Mouse (Mus musculus) Patski (cell line): ENCODE measurements around the gene 1700023F06Rik. TPM values are rescaled to one million over a fixed set of nuclear protein-coding genes. Genes with fewer than 3 reads are reported as not detected.
A peak's percentile ranks its signal among the peaks of the same experiment; 100 is the strongest.

Experiments used
- ATAC-seq: fragments of 100-300 bp; one replicate; pipeline ENCODE4 v1.8.0; 2021
- CTCF ChIA-PET: fragments of 350-600 bp; sonication (Branson Sonifier 250); formaldehyde crosslinking; loops from one replicate; lab custom pipeline; 2022; ENCODE audit warnings: inconsistent platforms; lab: Charles Lee
- POLR2A ChIA-PET: fragments of 350-600 bp; sonication (Branson Sonifier 250); formaldehyde crosslinking; loops from one replicate; lab custom pipeline; 2022; ENCODE audit warnings: antibody characterized with exemption, inconsistent platforms; lab: Charles Lee
- DNase-seq: peaks from one replicate; pipeline ENCODE4 v3.0.0-alpha.2; 2011; ENCODE audit warnings: low read depth, low spot score
- H3K27me3 ChIP-seq: fragments of 371-371 bp; one replicate; pipeline ENCODE4 v1.5.1; 2021
- CTCF ChIP-seq: fragments of 100-300 bp; IDR thresholded peaks from one replicate; pipeline ENCODE4 v1.5.1; 2021
- in situ Hi-C: fragments of 300-500 bp; cut with MboI; formaldehyde crosslinking; loops from 3 replicates; pipeline ENCODE4 v1.11.1; 2018; ENCODE audit warnings: low pct_unique_long_range_greater_than_20kb, mixed read lengths
- polyA plus RNA-seq: library from polyadenylated mRNA; unstranded; gene quantifications from one replicate; pipeline ENCODE4 v1.2.3, GENCODE M21; 2021

1700023F06Rik gene
- polyA plus RNA-seq, 1 experiment from 2014 or later, result 0.17 TPM

DNA sequence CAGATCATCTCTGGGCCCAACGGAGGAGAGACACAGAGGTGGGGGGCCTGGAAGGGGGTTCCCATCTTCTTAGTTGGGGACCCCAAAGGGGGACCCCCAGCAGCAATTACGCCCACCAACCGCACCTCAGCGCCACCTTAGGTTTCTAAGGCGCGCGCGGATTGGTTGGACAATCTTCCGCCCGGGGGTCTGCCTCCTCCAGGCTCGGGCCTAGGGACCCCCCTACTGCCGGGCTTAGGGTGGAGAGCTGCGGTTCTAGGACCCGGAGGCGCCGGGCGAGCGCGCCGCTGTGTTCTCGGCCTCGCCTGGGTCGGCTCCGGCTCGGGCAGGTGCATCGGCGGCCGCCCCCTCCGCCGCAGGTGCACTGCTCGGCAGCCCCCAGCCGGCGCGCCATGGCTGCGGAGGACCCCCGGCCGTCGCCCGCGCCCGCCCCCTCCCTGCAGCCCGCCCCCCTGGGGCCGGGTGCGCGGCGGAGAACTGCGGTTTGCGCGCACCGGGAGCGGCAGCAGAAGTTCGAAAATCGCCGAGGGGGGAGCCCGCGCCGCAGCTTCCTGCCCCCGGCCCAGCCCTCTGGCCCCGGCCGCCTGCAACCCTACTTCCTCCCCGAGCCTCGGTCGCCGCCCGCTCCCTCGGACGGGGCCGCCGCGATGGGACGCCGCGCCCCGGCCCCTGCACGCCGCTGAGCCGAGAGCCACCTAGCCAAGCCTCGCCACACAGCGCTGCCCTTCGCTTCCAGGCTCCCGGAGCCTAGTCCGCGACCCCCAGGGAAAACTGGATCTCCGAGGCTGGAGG, 37.7 kb downstream of the 1700023F06Rik start, which contains the start of gene Fmnl1:
Gene Fmnl1 (plus strand): TSS at position 614 of the 792 bp plus-strand sequence.
- no peak for TF ChIP-seq CTCF
- DNase-seq (no peak), ATAC-seq (peak; percentile 19)
- POLR2A ChIA-PET, result interaction anchor here (0.9 to 1.0 kb wide), 2 partner anchors 14 to 154 kb away, joined by 4 read pairs; no protein-coding TSS in a partner anchor
- CTCF ChIA-PET, result interaction anchor here (2.1 kb wide), 1 partner anchor 155 kb away, joined by 5 read pairs; no protein-coding TSS in a partner anchor
- no peaks in the 10 kb centered on the region for H3K27me3 ChIP-seq
- in situ Hi-C loops, result no loop called here

DNA sequence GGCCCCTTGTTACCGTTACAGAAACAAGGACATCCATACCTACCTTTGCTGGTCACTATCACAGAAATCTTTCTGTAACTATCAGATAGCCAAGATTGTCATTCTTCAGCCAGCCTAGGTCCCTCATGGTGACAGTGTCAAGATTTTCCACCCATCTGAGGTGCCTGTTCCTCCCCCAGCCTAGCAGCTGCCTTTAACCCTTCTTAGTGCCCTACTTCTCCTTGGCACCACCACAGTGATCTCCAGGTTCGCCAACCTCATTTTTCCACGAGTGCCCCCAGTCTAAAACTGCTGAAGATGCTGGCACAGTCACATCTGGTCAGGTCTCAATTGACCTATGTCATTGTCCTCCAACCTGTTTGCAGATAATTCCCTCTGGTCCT, 38.3 kb downstream of the 1700023F06Rik start:
- DNase-seq (no peak), ATAC-seq (no peak)
- in situ Hi-C loops, result no loop called here
- no peak for TF ChIP-seq CTCF
- CTCF ChIA-PET, result interaction anchor here (2.1 kb wide), 2 partner anchors 156 to 159 kb away, joined by 5 to 16 read pairs; no protein-coding TSS in a partner anchor
- H3K27me3 ChIP-seq, result no peaks in the 10 kb centered on the region
- POLR2A ChIA-PET, result no interaction called here

DNA sequence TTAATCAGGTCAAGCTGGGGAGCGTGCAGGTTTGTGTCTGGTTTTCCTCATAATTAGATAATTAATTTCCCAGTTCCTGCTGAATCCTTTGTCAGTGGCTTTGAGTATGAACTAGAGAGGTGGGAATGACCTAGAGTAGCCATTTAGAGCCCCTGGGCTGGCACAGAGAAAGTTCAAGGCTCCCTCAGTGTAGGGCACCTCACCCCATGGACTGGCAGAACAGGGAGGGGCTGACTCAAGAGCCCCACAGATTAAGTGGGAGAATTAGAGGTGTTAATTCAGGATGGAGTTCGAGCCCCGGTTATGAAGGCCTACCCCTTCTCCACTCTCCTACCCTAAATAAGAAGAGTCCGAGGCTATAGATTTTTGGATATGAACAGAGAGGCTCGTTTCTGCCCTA, 38.7 kb downstream of the 1700023F06Rik start:
- ATAC-seq, result no peak
- TF ChIP-seq CTCF, result no peak

DNA sequence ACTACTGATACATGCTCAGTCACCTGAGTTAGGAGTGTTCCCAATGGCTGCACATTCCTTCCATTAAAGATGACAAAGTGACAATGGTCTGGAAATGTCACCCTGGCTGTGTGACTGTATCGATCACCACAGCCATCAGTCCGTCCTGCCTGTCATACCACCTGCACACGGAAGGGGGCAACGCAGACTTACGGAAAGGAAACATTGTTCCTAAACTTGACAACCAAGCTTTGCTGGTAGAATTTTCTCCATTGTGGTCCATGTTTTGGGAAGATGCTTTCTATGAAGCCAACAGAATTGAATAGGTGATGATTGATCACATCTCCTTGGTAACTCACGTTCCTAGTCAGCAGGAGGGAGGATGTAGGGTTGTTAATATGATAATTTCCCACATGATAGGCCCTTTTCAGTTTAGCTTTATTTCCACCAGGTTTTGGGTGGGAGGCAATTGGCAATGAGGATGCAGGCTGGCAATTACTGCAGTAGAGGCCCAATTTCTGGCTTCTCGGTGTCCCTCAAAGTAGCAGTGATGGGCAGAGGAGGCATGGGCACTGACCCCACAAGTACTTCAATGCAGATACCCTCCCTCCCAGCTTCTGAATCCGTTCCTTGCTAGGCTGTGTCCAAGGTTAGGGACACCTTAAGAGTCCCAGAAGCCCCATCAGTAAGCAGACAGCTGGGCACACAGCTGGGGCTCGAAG, 39.5 kb downstream of the 1700023F06Rik start:
- H3K27me3 ChIP-seq, result no peaks in the 10 kb centered on the region
- ATAC-seq (no peak), DNase-seq (no peak)
- POLR2A ChIA-PET, result interaction anchor here (0.7 to 1.2 kb wide), 3 partner anchors 16 to 51 kb away, joined by 3 to 5 read pairs (median 3); no protein-coding TSS in a partner anchor
- in situ Hi-C loops, result no loop called here
- TF ChIP-seq CTCF, result peak; percentile 98
- CTCF ChIA-PET, result interaction anchor here (0.6 to 2.1 kb wide), 14 partner anchors 9 to 296 kb away, joined by 3 to 25 read pairs (median 4); no protein-coding TSS in a partner anchor

More for the DNA sequence above, 38.7 kb downstream of the 1700023F06Rik start:
- DNase-seq, result no peak
- POLR2A ChIA-PET, result no interaction called here
- in situ Hi-C loops, result no loop called here
- CTCF ChIA-PET, result interaction anchor here (0.9 to 2.1 kb wide), 8 partner anchors 10 to 295 kb away, joined by 3 to 25 read pairs (median 7); no protein-coding TSS in a partner anchor
- H3K27me3 ChIP-seq, result no peaks in the 10 kb centered on the region

DNA sequence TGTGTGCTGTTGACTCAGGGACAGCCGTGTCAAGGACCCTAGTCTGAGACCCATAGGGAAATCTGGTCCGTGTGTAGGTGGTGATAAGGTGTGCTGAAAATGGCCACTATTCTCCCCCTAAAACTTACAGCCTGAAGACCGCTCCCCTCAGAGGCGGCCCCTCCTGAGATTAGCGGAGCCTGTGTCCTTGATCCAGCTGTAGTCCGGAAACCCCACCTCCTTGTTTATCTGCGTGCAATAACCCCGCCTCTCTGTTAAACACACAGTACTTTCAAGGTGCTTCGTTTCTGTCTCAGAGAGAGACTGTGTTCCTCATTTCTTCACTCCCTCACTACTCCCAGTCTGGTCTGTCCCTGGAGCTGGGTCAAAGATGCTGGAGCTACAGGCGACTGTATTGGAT, 44.0 kb downstream of the 1700023F06Rik start:
- no peaks in the 10 kb centered on the region for H3K27me3 ChIP-seq
- no peak for ATAC-seq
- TF ChIP-seq CTCF, result no peak
- ChIA-PET CTCF (interaction anchor here (1.2 kb wide), 2 partner anchors 62 to 160 kb away, joined by 3 to 4 read pairs; no protein-coding TSS in a partner anchor), POLR2A (no interaction called here)
- in situ Hi-C loops, result loop anchor here (5.0 kb wide), 1 partner anchor 163 kb away; no protein-coding TSS in a partner anchor
- no peak for DNase-seq

DNA sequence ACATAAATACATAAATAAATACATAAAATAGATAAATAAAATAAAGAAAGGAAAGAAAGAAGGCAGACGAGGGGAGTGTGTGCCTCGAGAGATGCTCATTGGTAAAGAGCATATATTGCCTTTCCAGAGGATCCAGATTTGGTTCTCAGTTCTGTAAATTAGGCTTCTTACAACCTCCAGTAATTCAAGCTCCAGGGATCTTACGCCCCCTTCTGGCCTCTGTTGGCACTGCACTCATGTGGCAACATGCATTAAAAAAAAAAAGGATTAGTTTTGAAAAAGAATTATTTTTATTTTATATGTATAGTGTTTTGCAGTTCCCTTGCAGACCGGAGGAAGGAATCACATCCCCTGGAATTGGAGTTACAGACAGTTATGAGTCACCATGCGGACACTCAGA, 46.2 kb downstream of the 1700023F06Rik start:
- DNase-seq, result no peak

DNA sequence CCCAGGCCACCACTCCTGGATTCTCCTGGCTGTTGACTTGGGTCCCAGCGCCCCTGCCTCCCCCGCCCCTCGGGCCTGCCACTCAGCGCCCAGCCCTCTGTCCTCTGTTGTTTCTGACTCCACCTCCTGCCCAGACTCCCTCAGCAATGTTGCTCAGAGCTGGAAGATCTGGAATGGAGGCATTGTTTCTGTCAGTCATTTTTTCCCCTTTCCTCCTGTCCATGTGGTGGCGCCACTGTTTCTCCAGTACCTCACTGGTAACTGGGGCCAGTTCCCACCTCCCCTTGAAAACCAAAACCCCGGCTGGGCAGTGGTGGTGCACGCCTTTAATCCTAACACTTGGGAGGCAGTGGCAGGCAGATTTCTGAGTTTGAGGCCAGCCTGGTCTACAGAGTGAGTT, 46.9 kb downstream of the 1700023F06Rik start:
- in situ Hi-C loops, result loop anchor here (5.0 kb wide), 1 partner anchor 166 kb away; no protein-coding TSS in a partner anchor
- TF ChIP-seq CTCF, result peak; percentile 35
- no peak for ATAC-seq
- no peaks in the 10 kb centered on the region for H3K27me3 ChIP-seq
- POLR2A ChIA-PET, result interaction anchor here (0.6 kb wide), 1 partner anchor 26 kb away, joined by 3 read pairs; no protein-coding TSS in a partner anchor
- CTCF ChIA-PET, result no interaction called here
- no peak for DNase-seq

More for the DNA sequence above, 46.2 kb downstream of the 1700023F06Rik start:
- in situ Hi-C loops, result loop anchor here (5.0 kb wide), 1 partner anchor 165 kb away; no protein-coding TSS in a partner anchor
- CTCF ChIA-PET, result no interaction called here
- POLR2A ChIA-PET, result no interaction called here
- no peaks in the 10 kb centered on the region for H3K27me3 ChIP-seq
- TF ChIP-seq CTCF, result peak; percentile 78
- no peak for ATAC-seq

DNA sequence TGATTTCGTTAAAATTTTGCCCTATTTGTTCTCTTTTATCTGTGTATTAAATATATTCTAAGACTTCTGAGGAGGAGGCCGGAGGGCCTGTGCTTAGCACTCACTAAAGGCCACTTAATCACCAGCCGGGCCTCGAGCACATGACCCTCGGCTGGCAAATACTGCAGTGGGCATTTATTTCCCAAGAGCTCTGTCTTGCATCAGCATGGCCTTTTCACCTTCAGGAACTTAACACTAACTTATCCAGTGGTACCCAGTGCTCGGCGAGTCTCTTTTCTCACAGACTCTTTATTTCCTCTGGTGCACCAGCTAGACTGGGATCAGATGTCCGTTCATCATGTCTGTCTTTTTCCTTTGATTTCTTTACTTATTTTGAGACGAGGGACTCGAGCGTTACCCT, 47.6 kb downstream of the 1700023F06Rik start:
- DNase-seq (no peak), ATAC-seq (no peak)
- CTCF ChIA-PET, result interaction anchor here (3.1 to 3.6 kb wide), 3 partner anchors 32 to 59 kb away, joined by 35 to 42 read pairs (median 39); partner anchors contain the start of genes Acbd4, Hexim2 and Plcd3
- no peaks in the 10 kb centered on the region for H3K27me3 ChIP-seq
- TF ChIP-seq CTCF, result no peak
- POLR2A ChIA-PET, result interaction anchor here (0.6 kb wide), 1 partner anchor 26 kb away, joined by 3 read pairs; no protein-coding TSS in a partner anchor
- in situ Hi-C loops, result loop anchor here (5.0 kb wide), 1 partner anchor 167 kb away; no protein-coding TSS in a partner anchor

DNA sequence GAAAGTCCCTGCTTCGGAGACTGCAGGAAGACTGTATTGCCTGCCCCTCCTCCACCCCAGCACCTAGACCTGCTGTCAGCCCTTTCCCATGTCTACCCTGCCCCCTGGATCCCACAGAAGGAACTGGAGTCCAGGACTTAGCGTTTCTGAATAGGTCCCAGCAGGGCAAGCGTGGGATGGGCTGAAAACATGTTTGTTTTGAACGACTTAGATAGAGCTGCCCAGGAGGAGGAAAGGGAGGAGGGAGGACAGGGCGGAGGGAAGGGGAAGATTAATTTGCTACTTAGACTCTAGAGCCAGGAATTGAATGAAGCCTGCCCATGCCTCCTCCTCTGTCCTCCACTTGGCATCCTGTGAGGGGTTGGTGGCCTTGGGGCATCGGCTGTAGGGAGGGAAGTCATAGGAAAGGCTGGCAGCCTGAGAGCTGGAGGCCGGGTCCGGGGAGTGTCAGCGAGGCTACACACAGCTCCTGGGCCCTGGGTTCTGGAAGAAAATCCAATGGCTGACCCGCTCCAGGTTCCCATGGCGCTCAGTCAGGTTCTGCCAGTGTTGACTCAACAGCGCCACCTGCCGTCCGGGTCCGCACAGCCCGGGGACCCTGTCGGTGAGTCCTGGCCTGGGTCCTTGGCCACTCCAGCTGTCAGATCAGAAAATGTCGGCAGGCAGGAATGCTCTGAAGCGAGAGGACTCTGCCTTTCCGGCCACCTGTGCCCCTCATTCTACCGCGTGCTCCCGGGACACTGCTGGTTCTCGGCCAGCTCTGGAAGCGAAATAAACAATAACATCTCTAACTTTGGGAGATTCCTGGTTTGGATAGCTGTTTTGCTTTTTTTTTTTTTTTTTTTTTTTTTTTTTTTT, 49.5 kb downstream of the 1700023F06Rik start:
- peak; percentile 80 for TF ChIP-seq CTCF
- DNase-seq (no peak), ATAC-seq (peak; percentile 94)
- in situ Hi-C loops, result loop anchor here (5.0 to 10.0 kb wide), 2 partner anchors 37 to 54 kb away; partner anchors contain the start of genes Acbd4 and Plcd3
- ChIA-PET POLR2A (interaction anchor here (0.6 to 3.4 kb wide), 11 partner anchors 14 to 236 kb away, joined by 3 to 49 read pairs (median 4); partner anchors contain the start of genes Acbd4, Hexim1 and Plcd3), CTCF (interaction anchor here (0.7 to 3.6 kb wide), 19 partner anchors 10 to 177 kb away, joined by 3 to 42 read pairs (median 6); partner anchors contain the start of genes Acbd4, Hexim1, Hexim2 and Plcd3)
- no peaks in the 10 kb centered on the region for H3K27me3 ChIP-seq
